ENCODE assay signal across 8 mouse cellular contexts in genomic region chr13:40843418-40844067, GRCm38 (mm10). TPM values are rescaled to one million over a fixed set of nuclear protein-coding genes. Genes with fewer than 3 reads are reported as not detected.
DNase-seq lines count a peak whose midpoint lies in the region; ATAC-seq lines count a peak whose summit lies in the region.

No protein-coding gene starts in this region.

- H3K4me3 ChIP-seq in forebrain, embryonic 16.5 days (replicated peaks; ENCODE audit: low read length) = no peak overlapping the region
- H3K4me3 ChIP-seq in hindbrain, embryonic 14.5 days (replicated peaks; ENCODE audit: low read length) = no peak overlapping the region

- 27% methylated on average over 5 of the region's 5 CpGs for WGBS in forebrain, embryonic 16.5 days
- WGBS in hindbrain, embryonic 14.5 days = 32% methylated on average over 5 of the region's 5 CpGs

- H3K36me3 ChIP-seq in forebrain, embryonic 16.5 days (ENCODE audit: control insufficient read depth, insufficient read depth) = no peaks in the 10 kb centered on the region
- H3K36me3 ChIP-seq in hindbrain, embryonic 14.5 days (replicated peaks; ENCODE audit: control insufficient read depth, insufficient read depth) = no peaks in the 10 kb centered on the region

- peak; percentile 92 for DNase-seq in NIH3T3 (ENCODE audit: low read depth)
- DNase-seq in c-Kit-positive CD71-positive TER-119-positive erythroid progenitor cells, embryonic 14.5 days (ENCODE audit: low spot score) = peak; percentile 63
- DNase-seq in hindbrain, embryonic 14.5 days (ENCODE audit: low spot score) = peak; percentile 89
- peak; percentile 47 to 81 for DNase-seq in layer of hippocampus, postnatal 25 days (ENCODE audit: extremely low spot score in 1 of 2, low spot score in 1 of 2)
- peak; percentile 35 to 84 for DNase-seq in lung, postnatal 4 days
- DNase-seq in right cerebral cortex, postnatal 25 days = peak; percentile 62

- H3K27me3 ChIP-seq in forebrain, embryonic 16.5 days (replicated peaks; ENCODE audit: control insufficient read depth, insufficient read depth, low read length) = no peaks in the 10 kb centered on the region
- no peaks in the 10 kb centered on the region for H3K27me3 ChIP-seq in hindbrain, embryonic 14.5 days (ENCODE audit: control insufficient read depth, insufficient read depth, low read length)

- H3K4me2 ChIP-seq in forebrain, embryonic 16.5 days (ENCODE audit: low read length) = peak overlapping the region; percentile 3; the same call in 1 of the 2 replicates
- H3K4me2 ChIP-seq in hindbrain, embryonic 14.5 days (replicated peaks) = peak overlapping the region; percentile 26; the same call in 1 of the 2 replicates

- H3K9me3 ChIP-seq in forebrain, embryonic 16.5 days (ENCODE audit: control insufficient read depth, low read length) = no peaks in the 10 kb centered on the region
- H3K9me3 ChIP-seq in hindbrain, embryonic 14.5 days (ENCODE audit: control insufficient read depth, low read length) = no peaks in the 10 kb centered on the region

- no peaks in the 10 kb centered on the region for H3K4me1 ChIP-seq in forebrain, embryonic 16.5 days (replicated peaks; ENCODE audit: control insufficient read depth, insufficient read depth, low read length)
- H3K4me1 ChIP-seq in hindbrain, embryonic 14.5 days (replicated peaks; ENCODE audit: control insufficient read depth, insufficient read depth, low read length) = no peaks in the 10 kb centered on the region

- H3K27ac ChIP-seq in forebrain, embryonic 16.5 days (ENCODE audit: low read length) = no peak overlapping the region
- H3K27ac ChIP-seq in hindbrain, embryonic 14.5 days = no peak overlapping the region

- no peak overlapping the region for H3K9ac ChIP-seq in forebrain, embryonic 16.5 days (replicated peaks; ENCODE audit: low read depth, low read length)
- H3K9ac ChIP-seq in hindbrain, embryonic 14.5 days = no peak overlapping the region

- ATAC-seq in forebrain, embryonic 16.5 days = peak; percentile 84
- peak; percentile 79; the same call in 1 of the 2 replicates for ATAC-seq in hindbrain, embryonic 14.5 days (ENCODE audit: low FRiP score)
- ATAC-seq in monocyte, adult 5-6 weeks (replicated peaks; ENCODE audit: insufficient number of reproducible peaks, low FRiP score, low TSS enrichment, poor library complexity, severe bottlenecking) = no peak; the same call in 1 of the 2 replicates

RNA-seq across cellular contexts. Expression of gene Gcnt2, which starts 16.0 kb away (rescaled TPM):
- 5.1 and 5.2 TPM in 2 replicates for polyA plus RNA-seq in forebrain, embryonic 16.5 days (2015; fragmentation: Nextera tagmentation; extraction: Ambion mirVana)
- 7.4 and 8.1 TPM in 2 replicates for polyA plus RNA-seq in hindbrain, embryonic 14.5 days (2014; fragmentation: Nextera tagmentation; extraction: Ambion mirVana)
- 10 to 100 TPM; 17.0 to 17.5 TPM for total RNA-seq in layer of hippocampus, postnatal 25 days (2021)
- total RNA-seq in monocyte, adult 5-6 weeks (2017) = 90.3 to 117 TPM (median 97.6 TPM) in 3 replicates
